Mouse (Mus musculus): Measurements from ENCODE around the gene Cfap58.

- peak; percentile 14 for TF ChIP-seq CTCF (IDR thresholded peaks at IDR 0.05; ENCODE audit: control insufficient read depth, insufficient read depth, insufficient read length)
- TF ChIP-seq MYOG (IDR thresholded peaks at IDR 0.05; ENCODE audit: control insufficient read depth, extremely low read depth, insufficient read length): no peak
- no peak for TF ChIP-seq USF1 (IDR thresholded peaks at IDR 0.05; ENCODE audit: low read depth)
Measured at GRCm38 (mm10) chr19:47931982-47932638, 5.4 kb upstream of the Cfap58 start.

Measured in C2C12 (cell line).